Mouse (Mus musculus) thymus, adult 2 months (tissue): ENCODE data around the gene Tmem161b.

Experiments
- CTCF ChIP-seq: fragments of 200-500 bp; IDR thresholded peaks from 2 replicates; pipeline ENCODE4 v1.5.1; 2012; ENCODE audit warnings: mild to moderate bottlenecking, control low read depth, low read length, moderate library complexity, borderline replicate concordance; ENCODE audit not compliant: control insufficient read depth, poor library complexity, insufficient read depth; ENCODE audit errors: extremely low read depth
- POLR2A ChIP-seq: fragments of 200-500 bp; IDR thresholded peaks from 2 replicates; pipeline ENCODE4 v1.6.1; 2012; ENCODE audit warnings: mild to moderate bottlenecking, low read length, control low read depth, moderate library complexity; ENCODE audit not compliant: control insufficient read depth, poor library complexity, insufficient read depth; ENCODE audit errors: extremely low read depth

GRCm38 (mm10) chr13:84192723-84193122, 29.4 kb upstream of the Tmem161b start:
- TF ChIP-seq CTCF (no peak), POLR2A (no peak)
